Mouse (Mus musculus): Measurements from ENCODE around the gene Olfr894.
"Not testable (repeated sequence)": the region's sequence is repeated elsewhere in the genome, so short reads cannot be mapped to it uniquely, and the experiment has no call there.

Olfr894 gene

DNA sequence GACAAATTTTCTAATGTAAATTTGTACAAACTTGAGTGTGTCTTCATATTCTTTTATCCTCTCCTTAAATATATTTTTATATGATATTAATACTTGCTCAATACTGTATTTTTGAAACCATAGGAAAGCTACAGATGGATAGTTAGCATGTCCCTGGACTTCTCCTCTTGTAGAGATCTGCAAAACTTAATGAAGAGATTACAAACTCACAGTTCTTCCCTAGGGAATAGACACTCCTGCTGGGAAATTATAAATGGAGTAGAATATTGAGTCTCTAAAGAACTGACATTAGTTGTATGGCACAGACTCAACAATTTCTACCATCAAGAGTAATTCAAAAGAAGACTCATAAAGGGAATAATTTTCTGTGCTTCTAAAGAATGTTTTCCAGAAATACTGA is at the start of gene Olfr894:
TSS of gene Olfr894 (plus strand) at position 301 of the 400 bp plus-strand sequence.
- in situ Hi-C loops (cut with MboI): no loop called here

DNA sequence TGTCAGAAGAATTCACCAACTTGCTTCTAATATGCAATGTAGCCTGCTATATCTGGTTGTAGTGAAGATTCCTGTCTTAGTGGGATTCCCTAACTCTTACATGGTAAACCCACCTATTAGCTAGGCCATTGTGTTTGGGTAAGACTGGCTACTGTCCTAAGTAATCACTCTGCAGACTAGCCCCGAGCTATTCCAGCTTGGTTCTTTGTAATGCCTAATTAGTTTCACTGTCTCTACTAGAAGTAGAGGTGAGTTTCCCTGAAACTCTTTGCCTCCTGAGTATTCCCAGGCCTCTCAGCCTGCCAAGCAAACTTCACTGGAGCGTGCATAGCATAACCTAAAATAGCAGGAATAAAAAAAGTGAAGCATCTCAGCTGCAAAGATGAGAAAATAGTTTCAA is 49.5 kb upstream of the Olfr894 start:
- in situ Hi-C loops (cut with MboI): not testable (repeated sequence)

DNA sequence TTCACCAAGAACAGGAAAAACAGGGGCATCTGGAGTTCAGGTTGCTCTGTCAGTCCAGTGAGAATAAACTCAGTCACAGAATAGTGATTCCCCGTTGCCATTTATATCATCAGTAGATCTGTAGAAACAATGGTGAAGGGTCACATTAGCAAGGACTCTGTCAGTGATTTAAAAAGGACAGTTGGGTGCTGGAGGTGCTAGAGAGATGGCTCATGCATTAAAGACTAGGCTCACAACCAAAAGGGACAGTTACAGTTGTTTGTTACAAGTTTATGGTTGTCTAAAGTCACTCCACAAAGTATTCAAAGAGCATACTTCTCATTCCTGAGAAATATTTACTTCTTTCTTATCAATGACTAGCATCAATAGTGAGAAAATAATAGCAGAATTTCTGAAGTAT is 37.1 kb upstream of the Olfr894 start, which contains the start of gene Olfr891:
TSS of gene Olfr891 (minus strand) at position 101 of the 400 bp plus-strand sequence.
- in situ Hi-C loops (cut with MboI): no loop called here

DNA sequence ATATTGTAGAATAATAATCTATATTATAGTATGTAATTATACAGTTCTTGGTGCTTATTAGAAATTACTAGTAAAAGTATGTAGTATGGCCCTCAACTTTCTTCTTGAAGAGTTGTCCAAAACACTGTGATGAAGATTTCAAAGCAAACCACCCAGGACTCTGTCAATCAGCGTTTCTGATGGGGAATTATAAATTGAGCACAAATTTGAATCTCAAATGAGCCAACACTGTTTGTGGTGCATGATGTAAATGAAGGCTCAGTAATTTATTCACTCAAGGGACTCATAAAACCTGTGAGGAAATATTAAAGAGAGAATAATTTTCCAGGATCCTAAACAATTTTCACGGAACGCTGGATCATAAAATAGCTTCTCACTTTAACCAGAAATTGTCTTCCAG is 9.8 kb upstream of the Olfr894 start, which contains the start of gene Olfr893:
TSS of gene Olfr893 (plus strand) at position 301 of the 400 bp plus-strand sequence.
- in situ Hi-C loops (cut with MboI): no loop called here

DNA sequence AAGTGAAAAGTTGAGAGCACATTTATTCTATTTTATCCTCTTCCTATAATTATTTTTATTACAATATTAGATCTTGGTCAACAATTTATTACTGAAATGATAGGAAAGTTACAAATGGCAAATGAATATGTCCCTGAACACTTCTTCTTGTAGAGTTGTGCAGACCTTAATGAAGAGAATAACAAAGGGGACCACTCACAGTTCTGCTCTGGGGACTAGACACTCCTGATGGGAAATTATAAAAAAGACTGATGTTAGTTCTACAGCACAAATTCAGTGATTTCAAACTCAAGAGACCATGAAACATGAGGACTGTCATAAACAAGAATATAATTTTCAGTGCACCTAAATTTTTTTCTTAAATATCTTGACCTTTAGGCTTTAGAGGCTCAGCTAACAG is 34.6 kb downstream of the Olfr894 start, which contains the start of gene Olfr143:
TSS of gene Olfr143 (plus strand) at position 301 of the 400 bp plus-strand sequence.
- in situ Hi-C loops (cut with MboI): no loop called here

DNA sequence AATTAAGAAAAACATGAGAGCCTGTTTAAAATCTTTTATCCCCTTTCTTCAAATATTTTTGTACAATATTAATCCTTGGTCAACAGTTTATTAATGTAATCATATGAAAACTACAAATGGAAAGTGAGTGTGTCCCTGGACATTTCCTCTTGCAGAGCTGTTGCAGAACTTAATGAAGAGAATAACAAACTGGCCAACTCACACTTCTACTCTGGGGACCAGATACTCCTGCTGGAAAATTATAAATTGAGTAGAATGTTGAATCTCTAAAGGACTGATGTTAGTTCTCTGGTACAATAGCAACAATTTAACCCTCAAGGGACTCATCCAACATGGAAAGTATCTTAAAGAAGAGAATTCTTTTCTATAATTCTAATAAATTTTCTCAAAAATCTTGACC is 49.7 kb downstream of the Olfr894 start, which contains the start of gene Olfr895:
TSS of gene Olfr895 (plus strand) at position 301 of the 400 bp plus-strand sequence.
- in situ Hi-C loops (cut with MboI): no loop called here
